Mouse (Mus musculus) ES-E14 (cell line): Measurements from ENCODE around the gene Zbtb5. TPM values are rescaled to one million over a fixed set of nuclear protein-coding genes. Genes with fewer than 3 reads are reported as not detected.

Experiments used
- DNase-seq: peaks from one replicate; pipeline ENCODE4 v3.0.0-alpha.2; 2013; ENCODE audit warnings: low read depth, low spot score
- H3K27ac ChIP-seq: 2 replicates; pipeline ENCODE4 v1.5.1; 2012; ENCODE audit warnings: low read depth, mild to moderate bottlenecking, low read length, moderate library complexity, mixed read lengths; ENCODE audit not compliant: poor library complexity, insufficient read depth, severe bottlenecking
- H3K36me3 ChIP-seq: 2 replicates; pipeline ENCODE4 v1.6.1; 2012; ENCODE audit warnings: mild to moderate bottlenecking, low read length, moderate library complexity, mixed read lengths; ENCODE audit not compliant: control insufficient read depth, poor library complexity, insufficient read depth, severe bottlenecking
- H3K4me1 ChIP-seq, 2 experiments: fragments of 150-350 bp in 1 of 2; sonication (generic) in 1 of 2; 2 replicates each; pipeline ENCODE4 v1.6.1; 2012; ENCODE audit warnings: low read length in 2 of 2, mild to moderate bottlenecking in 1 of 2, mixed read lengths in 1 of 2; ENCODE audit not compliant: control insufficient read depth in 2 of 2, insufficient read depth in 2 of 2, poor library complexity in 1 of 2
- H3K4me3 ChIP-seq, 2 experiments: fragments of 150-350 bp in 1 of 2; sonication (generic) in 1 of 2; 2 replicates each; pipeline ENCODE4 v1.5.1; 2012; ENCODE audit warnings: low read length in 2 of 2, low read depth in 1 of 2, mild to moderate bottlenecking in 1 of 2, mixed read lengths in 1 of 2; ENCODE audit not compliant: insufficient read depth in 1 of 2, poor library complexity in 1 of 2, severe bottlenecking in 1 of 2
- H3K9ac ChIP-seq: 2 replicates; pipeline ENCODE4 v1.6.1; 2012; ENCODE audit warnings: low read depth, mild to moderate bottlenecking, low read length, mixed read lengths; ENCODE audit not compliant: poor library complexity, insufficient read depth, severe bottlenecking
- H3K9me3 ChIP-seq: fragments of 150-350 bp; sonication (generic); 2 replicates; pipeline ENCODE4 v1.6.1; 2012; ENCODE audit warnings: low read depth, mild to moderate bottlenecking, low read length; ENCODE audit not compliant: control insufficient read depth, insufficient read depth
- CHD2 ChIP-seq: IDR thresholded peaks from 2 replicates; pipeline ENCODE4 v1.6.1; 2014; ENCODE audit warnings: mild to moderate bottlenecking, low read depth, low read length, inconsistent platforms
- HCFC1 ChIP-seq: IDR thresholded peaks from 2 replicates; pipeline ENCODE4 v1.6.1; 2012; ENCODE audit warnings: low read length, inconsistent platforms, borderline replicate concordance; ENCODE audit not compliant: insufficient read depth
- MAFK ChIP-seq: IDR thresholded peaks from 2 replicates; pipeline ENCODE4 v1.6.1; 2014; ENCODE audit warnings: mild to moderate bottlenecking, low read depth, low read length, inconsistent platforms; ENCODE audit not compliant: insufficient read depth
- ZC3H11A ChIP-seq: IDR thresholded peaks from 2 replicates; pipeline ENCODE4 v1.6.1; 2012; ENCODE audit warnings: low read depth, mild to moderate bottlenecking, inconsistent platforms, low read length, borderline replicate concordance
- ZNF384 ChIP-seq: IDR thresholded peaks from 2 replicates; pipeline ENCODE4 v1.6.1; 2012; ENCODE audit warnings: low read depth, low read length, inconsistent platforms
- in situ Hi-C, 2 experiments: fragments of 600-800 bp; cut with MboI; formaldehyde crosslinking; loops; one replicate each; pipeline ENCODE4 v1.15.1; 2025; ENCODE audit warnings: low sequenced_read_pairs in 2 of 2, inconsistent platforms in 1 of 2; ENCODE audit not compliant: unreplicated experiment in 2 of 2
- total RNA-seq: library from RNA; depleted of rRNA; stranded (reverse); fragments of 300-350 nt; gene quantifications from 2 replicates; pipeline ENCODE4 v1.2.3, GENCODE M21; 2012

Zbtb5 gene
- total RNA-seq, 1 experiment = 8.2 TPM

DNA sequence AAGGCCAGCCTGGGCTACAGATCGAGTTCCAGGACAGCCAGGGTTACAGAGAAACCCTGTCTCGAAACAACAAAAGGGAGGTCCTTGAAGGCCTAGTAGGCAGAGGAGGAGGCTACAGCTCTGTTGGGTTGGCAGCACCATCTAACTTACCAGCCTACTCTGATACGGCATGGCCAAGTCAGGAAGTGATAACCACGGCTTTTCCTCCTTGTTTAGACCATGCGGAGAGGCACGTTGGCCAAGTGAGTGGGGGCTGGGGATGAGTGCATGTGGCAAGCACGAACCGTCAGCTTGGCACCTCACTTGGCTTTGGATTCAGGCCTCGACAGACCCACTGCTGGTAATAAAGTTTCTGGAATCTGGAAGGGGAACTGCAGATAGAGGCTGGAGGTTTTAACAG lies 20.4 kb upstream of the Zbtb5 start:
- Histone ChIP-seq H3K36me3 (peaks cover 34% of the 10 kb centered on the region), H3K4me3 (no peak overlapping the region), H3K9ac (no peak overlapping the region), H3K27ac (no peak overlapping the region), H3K4me1 (peaks cover 0 to 2% of the 10 kb centered on the region in 2 experiments; a peak in 1 of 4 replicates), H3K9me3 (no peaks in the 10 kb centered on the region)
- in situ Hi-C loops = no loop called here
- TF ChIP-seq ZNF384 (no peak), CHD2 (no peak), ZC3H11A (no peak), HCFC1 (no peak), MAFK (no peak)
- no peak for DNase-seq

- DNase-seq = no peak
- Histone ChIP-seq H3K27ac (no peak overlapping the region), H3K36me3 (peaks cover 37% of the 10 kb centered on the region), H3K4me1 (peaks cover 0 to 2% of the 10 kb centered on the region in 2 experiments; a peak in 1 of 4 replicates), H3K4me3 (no peak overlapping the region), H3K9ac (no peak overlapping the region), H3K9me3 (no peaks in the 10 kb centered on the region)
- in situ Hi-C loops = no loop called here
- no peak for TF ChIP-seq CHD2
- TF ChIP-seq MAFK = no peak
- TF ChIP-seq ZC3H11A = no peak
- TF ChIP-seq HCFC1 = no peak
Observed at GRCm38 (mm10) chr4:45026459-45026858, 14.2 kb upstream of the Zbtb5 start.

- DNase-seq = no peak
- Histone ChIP-seq H3K36me3 (peaks cover 5% of the 10 kb centered on the region; the same call in 1 of the 2 replicates), H3K27ac (no peak overlapping the region), H3K9me3 (no peaks in the 10 kb centered on the region), H3K4me1 (peaks cover 2 to 4% of the 10 kb centered on the region in 2 experiments; a peak in 1 of 4 replicates), H3K4me3 (peak overlapping the region; percentile 83 to 98), H3K9ac (peak overlapping the region; percentile 78)
- in situ Hi-C loops = loop anchor here in 1 of 2 experiments (10.0 kb wide), 1 partner anchor 266 kb away; no protein-coding TSS in a partner anchor
- no peak for TF ChIP-seq HCFC1
- TF ChIP-seq MAFK = no peak
- no peak for TF ChIP-seq ZNF384
- TF ChIP-seq ZC3H11A = no peak
- no peak for TF ChIP-seq CHD2
Observed at GRCm38 (mm10) chr4:45019009-45019408, 6.8 kb upstream of the Zbtb5 start.

DNA sequence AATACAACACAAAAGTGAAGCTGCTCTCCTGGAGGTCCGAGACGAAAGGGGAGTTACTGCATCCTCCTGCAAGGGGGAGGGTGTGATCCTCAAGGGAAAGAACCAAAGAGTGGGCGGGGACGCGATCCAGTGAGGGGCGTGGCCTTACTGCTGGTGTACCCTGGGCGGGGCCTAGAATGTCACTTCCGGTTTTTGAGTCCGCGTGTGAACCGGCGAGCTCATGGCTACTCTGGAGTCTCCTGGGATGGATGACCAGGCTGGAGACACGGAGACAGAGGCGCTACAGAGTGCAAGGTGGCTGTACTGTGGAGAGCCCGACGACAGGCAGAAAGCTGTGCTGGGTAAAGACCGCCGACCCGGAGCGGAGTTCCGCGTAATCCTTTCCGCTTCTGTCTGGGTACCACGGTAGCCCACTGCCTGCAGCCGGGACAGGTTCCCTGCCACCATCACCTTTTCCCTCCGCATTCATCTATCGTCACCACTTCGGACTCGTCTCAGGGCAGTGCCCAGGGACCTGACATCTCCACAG lies 6.3 kb upstream of the Zbtb5 start, which contains the start of gene Polr1e:
TSS of gene Polr1e (plus strand) at position 132 of the 529 bp plus-strand sequence.
- DNase-seq = peak; percentile 99
- Histone ChIP-seq H3K36me3 (peaks cover 5% of the 10 kb centered on the region; the same call in 1 of the 2 replicates), H3K9ac (peak within 1 kb of the TSS; percentile 78), H3K27ac (no peak within 1 kb of the TSS), H3K4me1 (peaks cover 2 to 4% of the 10 kb centered on the region in 2 experiments; a peak in 1 of 4 replicates), H3K4me3 (peak within 1 kb of the TSS; percentile 83 to 98), H3K9me3 (no peaks in the 10 kb centered on the region)
- TF ChIP-seq HCFC1 (no peak), ZC3H11A (no peak), ZNF384 (no peak)
- in situ Hi-C loops = loop anchor here in 1 of 2 experiments (10.0 kb wide), 1 partner anchor 266 kb away; no protein-coding TSS in a partner anchor
